Mouse (Mus musculus) C2C12 (cell line): Measurements from ENCODE around the gene Selplg. TPM values are rescaled to one million over a fixed set of nuclear protein-coding genes. Genes with fewer than 3 reads are reported as not detected.
"Not testable (repeated sequence)": the region's sequence is repeated elsewhere in the genome, so short reads cannot be mapped to it uniquely, and the experiment has no call there.

Experiments
- H3K27me3 ChIP-seq: one replicate; pipeline ENCODE4 v1.6.1; 2011; ENCODE audit not compliant: control insufficient read depth, insufficient read depth, insufficient read length
- H3K36me3 ChIP-seq: one replicate; pipeline ENCODE4 v1.6.1; 2011; ENCODE audit not compliant: control insufficient read depth, insufficient read depth
- H3K4me3 ChIP-seq: one replicate; pipeline ENCODE4 v1.5.1; 2011; ENCODE audit warnings: mild to moderate bottlenecking, control low read depth; ENCODE audit not compliant: poor library complexity, insufficient read depth, severe bottlenecking
- H3K79me2 ChIP-seq: one replicate; pipeline ENCODE4 v1.6.1; 2011; ENCODE audit not compliant: control insufficient read depth, insufficient read depth
- H3K79me3 ChIP-seq: one replicate; pipeline ENCODE4 v1.6.1; 2011; ENCODE audit warnings: low read depth, control low read depth
- H3ac ChIP-seq: one replicate; pipeline ENCODE3; 2011; ENCODE audit warnings: low read depth; ENCODE audit not compliant: control insufficient read depth, insufficient read length
- CEBPB ChIP-seq: IDR thresholded peaks from one replicate; pipeline ENCODE4 v1.6.1; 2011; ENCODE audit warnings: low read depth, mild to moderate bottlenecking, control low read depth, moderate library complexity
- CTCF ChIP-seq: IDR thresholded peaks from one replicate; pipeline ENCODE4 v1.5.1; 2011; ENCODE audit not compliant: control insufficient read depth, insufficient read depth, insufficient read length
- FOSL1 ChIP-seq: IDR thresholded peaks from one replicate; pipeline ENCODE4 v1.8.0; 2011; ENCODE audit warnings: mild to moderate bottlenecking, low read length; ENCODE audit not compliant: poor library complexity, insufficient read depth, severe bottlenecking
- MAX ChIP-seq: IDR thresholded peaks from one replicate; pipeline ENCODE4 v1.6.1; 2011; ENCODE audit warnings: mild to moderate bottlenecking, control low read depth
- MYOD1 ChIP-seq: IDR thresholded peaks from one replicate; pipeline ENCODE4 v1.6.1; 2011; ENCODE audit warnings: low read depth; ENCODE audit not compliant: control insufficient read depth, insufficient read length
- MYOG ChIP-seq: IDR thresholded peaks from one replicate; pipeline ENCODE4 v1.6.1; 2011; ENCODE audit not compliant: control insufficient read depth, insufficient read length; ENCODE audit errors: extremely low read depth
- USF1 ChIP-seq: IDR thresholded peaks from one replicate; pipeline ENCODE4 v1.6.1; 2011; ENCODE audit warnings: low read depth, mild to moderate bottlenecking, control low read depth, moderate library complexity
- polyA plus RNA-seq: library from polyadenylated mRNA; unstranded; fragments of >200 nt; fragmentation: generic; extraction: Trizol; gene quantifications from one replicate; pipeline ENCODE4 v1.2.1, GENCODE M21; 2012; ENCODE audit warnings: missing spikeins

The Selplg gene
- polyA plus RNA-seq, 1 experiment = 0.06 TPM

- Histone ChIP-seq H3K79me2 (no peaks in the 10 kb centered on the region), H3K79me3 (no peaks in the 10 kb centered on the region), H3K27me3 (no peaks in the 10 kb centered on the region), H3K36me3 (peaks cover 5% of the 10 kb centered on the region), H3K4me3 (no peak overlapping the region), H3ac (no peak overlapping the region)
- TF ChIP-seq MYOG = no peak
These were observed 50.6 kb downstream of the Selplg start for GRCm38 (mm10) chr5:113781875-113782274.

- Histone ChIP-seq H3K4me3 (no peak overlapping the region), H3K27me3 (no peaks in the 10 kb centered on the region), H3K79me2 (no peaks in the 10 kb centered on the region), H3K36me3 (peaks cover 8% of the 10 kb centered on the region), H3ac (no peak overlapping the region), H3K79me3 (no peaks in the 10 kb centered on the region)
- no peak for TF ChIP-seq CTCF
- TF ChIP-seq CEBPB = no peak
- TF ChIP-seq MYOG = no peak
- no peak for TF ChIP-seq FOSL1
- TF ChIP-seq MYOD1 = no peak
- no peak for TF ChIP-seq USF1
- TF ChIP-seq MAX = no peak
These were observed 51.2 kb downstream of the Selplg start for GRCm38 (mm10) chr5:113781254-113781653.

DNA sequence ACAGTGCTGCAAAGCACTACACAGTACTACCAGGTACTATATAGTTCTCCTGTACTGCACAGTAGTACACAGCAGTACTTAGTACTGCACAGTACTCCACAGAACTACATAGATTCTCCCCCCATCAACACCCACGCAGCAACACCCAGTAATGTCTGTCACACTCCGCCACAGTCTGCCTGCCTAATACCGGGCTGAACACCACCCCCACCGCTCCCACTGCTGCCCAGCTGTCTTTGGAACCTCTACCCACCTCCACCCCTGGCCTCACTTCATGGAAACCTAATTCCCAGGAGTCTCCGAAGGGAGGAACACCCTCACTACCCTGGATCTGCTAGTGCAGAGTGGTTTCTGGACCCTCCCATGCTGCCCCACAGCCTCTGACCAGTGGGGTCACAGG, 51.7 kb downstream of the Selplg start:
- peaks cover 13% of the 10 kb centered on the region for H3K36me3 ChIP-seq
- TF ChIP-seq CTCF = no peak
- no peak for TF ChIP-seq MYOG
- TF ChIP-seq MAX = no peak
- no peak for TF ChIP-seq USF1
- no peak for TF ChIP-seq FOSL1
- TF ChIP-seq MYOD1 = no peak
- TF ChIP-seq CEBPB = no peak
- H3K79me3 ChIP-seq = no peaks in the 10 kb centered on the region
- H3K4me3 ChIP-seq = no peak overlapping the region
- H3ac ChIP-seq = no peak overlapping the region
- no peaks in the 10 kb centered on the region for H3K79me2 ChIP-seq
- H3K27me3 ChIP-seq = no peaks in the 10 kb centered on the region

DNA sequence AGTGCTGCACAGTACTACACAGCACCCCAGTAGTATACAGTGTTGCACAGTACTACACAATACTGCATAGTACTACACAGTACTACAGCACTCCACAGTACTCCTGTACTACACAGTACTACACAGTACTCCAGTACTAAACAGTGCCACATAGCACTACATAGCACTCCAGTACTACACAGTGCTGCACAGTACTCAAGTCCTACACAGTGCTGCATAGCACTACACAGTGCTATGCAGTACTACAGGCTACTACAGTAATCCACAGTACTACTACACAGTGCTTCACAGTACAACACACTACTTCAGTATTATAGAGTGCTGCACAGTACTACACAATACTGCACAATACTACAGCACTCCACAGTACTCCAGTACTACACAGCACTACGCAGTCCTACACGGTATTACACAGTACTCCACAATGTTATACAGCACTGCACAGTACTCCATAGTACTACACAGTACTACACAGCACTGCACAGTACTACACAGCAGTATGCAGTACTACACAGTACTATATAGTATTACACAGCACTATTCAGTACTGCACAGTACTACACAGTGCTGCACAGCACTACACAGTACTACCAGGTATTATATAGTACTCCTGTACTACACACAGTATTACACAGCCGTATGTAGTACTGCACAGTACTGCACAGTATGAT, 52.2 kb downstream of the Selplg start:
- peaks cover 19% of the 10 kb centered on the region for H3K36me3 ChIP-seq

GRCm38 (mm10) chr5:113779569-113779968, 52.9 kb downstream of the Selplg start:
- Histone ChIP-seq H3K79me3 (no peaks in the 10 kb centered on the region), H3K79me2 (no peaks in the 10 kb centered on the region), H3K36me3 (peaks cover 23% of the 10 kb centered on the region), H3K27me3 (no peaks in the 10 kb centered on the region), H3K4me3 (no peak overlapping the region), H3ac (no peak overlapping the region)
- TF ChIP-seq USF1 (no peak), FOSL1 (no peak), CEBPB (no peak), MYOG (no peak), MAX (no peak), MYOD1 (no peak), CTCF (no peak)

More for the DNA sequence above, 52.2 kb downstream of the Selplg start:
- no peak overlapping the region for H3K4me3 ChIP-seq
- H3K79me3 ChIP-seq = no peaks in the 10 kb centered on the region
- no peak overlapping the region for H3ac ChIP-seq
- no peak for TF ChIP-seq MAX
- TF ChIP-seq FOSL1 = no peak
- no peak for TF ChIP-seq CEBPB
- no peak for TF ChIP-seq USF1
- no peak for TF ChIP-seq MYOD1
- no peak for TF ChIP-seq MYOG
- no peak for TF ChIP-seq CTCF
- H3K27me3 ChIP-seq = no peaks in the 10 kb centered on the region
- H3K79me2 ChIP-seq = no peaks in the 10 kb centered on the region

DNA sequence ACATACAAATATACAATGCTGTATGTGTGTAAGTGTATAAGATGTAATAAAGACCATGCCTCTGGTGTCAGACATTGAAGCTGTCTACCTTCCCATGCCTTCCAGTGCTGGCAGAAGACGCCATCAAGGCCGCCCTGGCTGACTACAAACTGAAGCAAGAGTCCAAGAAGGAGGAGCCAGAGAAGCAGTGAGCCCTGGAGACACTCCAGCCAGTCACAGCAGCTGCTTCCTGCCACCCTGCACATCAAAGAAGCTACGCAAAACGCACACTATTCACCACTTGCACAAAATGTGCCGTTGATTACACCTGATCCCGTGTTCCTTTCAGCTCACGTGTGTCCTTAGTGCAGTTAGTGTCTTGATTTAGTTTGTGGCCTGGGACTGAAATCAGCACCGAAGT, 54.7 kb downstream of the Selplg start:
- not testable (repeated sequence) for H3ac ChIP-seq, H3K79me3 ChIP-seq, H3K79me2 ChIP-seq, H3K4me3 ChIP-seq, H3K27me3 ChIP-seq
- peaks cover 23% of the 10 kb centered on the region for H3K36me3 ChIP-seq
